ENCODE assay signal across 9 mouse cellular contexts in genomic region chr14:58072771-58073501, GRCm38 (mm10). TPM values are rescaled to one million over a fixed set of nuclear protein-coding genes. Genes with fewer than 3 reads are reported as not detected.
DNase-seq lines count a peak whose midpoint lies in the region; ATAC-seq and TF ChIP-seq lines count a peak whose summit lies in the region.
"Had no signal": no experiment of that assay in that cellular context is flagged by ENCODE, and none has a peak within 500 bp of the region (broad histone marks: within the 10 kb centered on the region; RNA-seq: fewer than 3 reads in every experiment).

No protein-coding gene starts in this region.

- H3K36me3 ChIP-seq in liver, embryonic 11.5 days (ENCODE audit: control insufficient read depth, insufficient read depth, low read length), result no peaks in the 10 kb centered on the region
- H3K36me3 ChIP-seq in forebrain, embryonic 12.5 days (replicated peaks), result no peaks in the 10 kb centered on the region
- no peaks in the 10 kb centered on the region for H3K36me3 ChIP-seq in hindbrain, embryonic 16.5 days (ENCODE audit: control insufficient read depth, insufficient read depth, low read length)
- H3K36me3 ChIP-seq in liver, embryonic 14.5 days (replicated peaks; ENCODE audit: control insufficient read depth, insufficient read depth, low read depth), result no peaks in the 10 kb centered on the region
- H3K36me3 ChIP-seq in stomach, embryonic 14.5 days (ENCODE audit: control insufficient read depth, insufficient read depth, low read length), result no peaks in the 10 kb centered on the region

- no peak overlapping the region for H3K9ac ChIP-seq in liver, embryonic 11.5 days (ENCODE audit: low read depth, low read length)
- H3K9ac ChIP-seq in forebrain, embryonic 12.5 days, result 0 out of 2 replicates have a peak overlapping the region, but pooled peaks have one; percentile 48
- H3K9ac ChIP-seq in hindbrain, embryonic 16.5 days (ENCODE audit: low read depth, low read length), result peak overlapping the region; percentile 64
- no peak overlapping the region for H3K9ac ChIP-seq in liver, embryonic 14.5 days (replicated peaks)
- H3K9ac ChIP-seq in stomach, embryonic 14.5 days (replicated peaks; ENCODE audit: low read depth, low read length), result no peak overlapping the region

- no peak for TF ChIP-seq CTCF in liver, embryonic 14.5 days (IDR thresholded peaks at IDR 0.05; ENCODE audit: low read depth)

- H3K4me2 ChIP-seq in liver, embryonic 11.5 days, result peak overlapping the region; percentile 82
- peak overlapping the region; percentile 86 for H3K4me2 ChIP-seq in forebrain, embryonic 12.5 days
- peak overlapping the region; percentile 99 for H3K4me2 ChIP-seq in hindbrain, embryonic 16.5 days (ENCODE audit: low read length)
- H3K4me2 ChIP-seq in liver, embryonic 14.5 days (ENCODE audit: low read depth), result peak overlapping the region; percentile 62
- peak overlapping the region; percentile 89 for H3K4me2 ChIP-seq in stomach, embryonic 14.5 days (replicated peaks; ENCODE audit: low read depth, low read length)

- no peak for TF ChIP-seq EP300 in liver, embryonic 14.5 days (IDR thresholded peaks at IDR 0.05; ENCODE audit: low read depth)

- H3K27ac ChIP-seq in liver, embryonic 11.5 days (ENCODE audit: low read depth, low read length), result no peak overlapping the region
- H3K27ac ChIP-seq in forebrain, embryonic 12.5 days, result no peak overlapping the region
- H3K27ac ChIP-seq in hindbrain, embryonic 16.5 days (ENCODE audit: low read depth, low read length), result no peak overlapping the region; the same call in 1 of the 2 replicates
- no peak overlapping the region for H3K27ac ChIP-seq in liver, embryonic 14.5 days
- H3K27ac ChIP-seq in stomach, embryonic 14.5 days (ENCODE audit: low read length), result no peak overlapping the region

- no peak for ATAC-seq in liver, embryonic 11.5 days (replicated peaks; ENCODE audit: low FRiP score)
- no peak for ATAC-seq in forebrain, embryonic 12.5 days (ENCODE audit: low FRiP score)
- no peak for ATAC-seq in hindbrain, embryonic 16.5 days
- ATAC-seq in liver, embryonic 14.5 days (ENCODE audit: insufficient read depth), result no peak
- ATAC-seq in stomach, embryonic 14.5 days (ENCODE audit: insufficient number of reproducible peaks, insufficient read depth, low FRiP score, low read depth), result no peak

- H3K4me1 ChIP-seq in liver, embryonic 11.5 days (replicated peaks; ENCODE audit: control insufficient read depth, insufficient read depth, low read length), result peaks cover 15% of the 10 kb centered on the region
- H3K4me1 ChIP-seq in forebrain, embryonic 12.5 days, result peaks cover 54% of the 10 kb centered on the region
- H3K4me1 ChIP-seq in hindbrain, embryonic 16.5 days (ENCODE audit: control insufficient read depth, insufficient read depth, low read depth, low read length), result peaks cover 29% of the 10 kb centered on the region
- no peaks in the 10 kb centered on the region for H3K4me1 ChIP-seq in liver, embryonic 14.5 days (replicated peaks; ENCODE audit: control insufficient read depth in 2 of 2, insufficient read depth in 2 of 2, low read length in 1 of 2)
- H3K4me1 ChIP-seq in stomach, embryonic 14.5 days (ENCODE audit: control insufficient read depth, insufficient read depth, low read length), result 0 out of 2 replicates have a peak, but pooled peaks cover 6% of the 10 kb centered on the region

- H3K27me3 ChIP-seq in liver, embryonic 11.5 days (replicated peaks; ENCODE audit: control insufficient read depth, insufficient read depth, low read length), result peaks cover 94% of the 10 kb centered on the region
- peaks cover 92% of the 10 kb centered on the region for H3K27me3 ChIP-seq in forebrain, embryonic 12.5 days
- peaks cover 8% of the 10 kb centered on the region for H3K27me3 ChIP-seq in hindbrain, embryonic 16.5 days (replicated peaks; ENCODE audit: control insufficient read depth, insufficient read depth, low read length)
- H3K27me3 ChIP-seq in liver, embryonic 14.5 days (ENCODE audit: control insufficient read depth, insufficient read depth, low read length), result peaks cover 93% of the 10 kb centered on the region
- peaks cover 24% of the 10 kb centered on the region for H3K27me3 ChIP-seq in stomach, embryonic 14.5 days (ENCODE audit: control insufficient read depth, insufficient read depth, low read length)

- no peaks in the 10 kb centered on the region for H3K9me3 ChIP-seq in liver, embryonic 11.5 days (ENCODE audit: control insufficient read depth, low read length)
- H3K9me3 ChIP-seq in forebrain, embryonic 12.5 days, result no peaks in the 10 kb centered on the region
- H3K9me3 ChIP-seq in hindbrain, embryonic 16.5 days (ENCODE audit: control insufficient read depth, low read length), result no peaks in the 10 kb centered on the region
- H3K9me3 ChIP-seq in liver, embryonic 14.5 days (ENCODE audit: control insufficient read depth, low read length), result no peaks in the 10 kb centered on the region
- H3K9me3 ChIP-seq in stomach, embryonic 14.5 days (ENCODE audit: control insufficient read depth, low read depth, low read length), result no peaks in the 10 kb centered on the region

- under 1% methylated on average over 29 of the region's 29 CpGs for WGBS in liver, embryonic 11.5 days
- under 1% methylated on average over 29 of the region's 29 CpGs for WGBS in forebrain, embryonic 12.5 days
- under 1% methylated on average over 29 of the region's 29 CpGs for WGBS in hindbrain, embryonic 16.5 days
- WGBS in liver, embryonic 14.5 days (ENCODE audit: insufficient replicate concordance), result under 1% methylated on average over 29 of the region's 29 CpGs
- under 1% methylated on average over 29 of the region's 29 CpGs for WGBS in stomach, embryonic 14.5 days

- DNase-seq in liver, embryonic 11.5 days (ENCODE audit: low spot score), result no peak
- no peak for DNase-seq in liver
- peak; percentile 13 for DNase-seq in adrenal gland, postnatal 25 days
- DNase-seq in liver, embryonic 14.5 days (ENCODE audit: low read depth in 3 of 3, low spot score in 3 of 3), result no peak
- DNase-seq in yolk sac, embryonic 10.5 days (ENCODE audit: low spot score), result no peak

- H3K4me3 ChIP-seq in liver, embryonic 11.5 days (ENCODE audit: low read depth, low read length), result peak overlapping the region; percentile 50
- peak overlapping the region; percentile 57 for H3K4me3 ChIP-seq in forebrain, embryonic 12.5 days (replicated peaks)
- H3K4me3 ChIP-seq in hindbrain, embryonic 16.5 days (ENCODE audit: low read length), result peak overlapping the region; percentile 84
- peak overlapping the region in 1 of 2 experiments; percentile 51; a peak in 1 of 4 replicates for H3K4me3 ChIP-seq in liver, embryonic 14.5 days (ENCODE audit: insufficient read depth in 1 of 2, low read depth in 2 of 2, low read length in 2 of 2)
- peak overlapping the region; percentile 41 for H3K4me3 ChIP-seq in stomach, embryonic 14.5 days (ENCODE audit: low read depth, low read length)

RNA-seq across cellular contexts. Expression of gene Fgf9, which starts 2.6 kb away (rescaled TPM):
- 2.3 and 2.9 TPM in 2 replicates for polyA plus RNA-seq in liver, embryonic 11.5 days (2014; fragmentation: Nextera tagmentation; extraction: Ambion mirVana)
- total RNA-seq in adrenal gland, postnatal 25 days (2021), result 21.3 and 27.9 TPM in 2 replicates
- 2.8 and 3.8 TPM in 2 replicates for polyA plus RNA-seq in forebrain, embryonic 12.5 days (2016; fragmentation: Nextera tagmentation; extraction: Ambion mirVana)
- polyA plus RNA-seq in hindbrain, embryonic 16.5 days (2015; fragmentation: Nextera tagmentation; extraction: Ambion mirVana), result 25.8 and 31.8 TPM in 2 replicates
- polyA plus RNA-seq in liver, embryonic 14.5 days (2012; rRNA removed), result 0.08 and 0.10 TPM in 2 replicates
- polyA plus RNA-seq in liver, embryonic 14.5 days (2014; fragmentation: Nextera tagmentation; extraction: Ambion mirVana), result 0.25 and 0.51 TPM in 2 replicates
- 12.6 and 13.3 TPM in 2 replicates for polyA plus RNA-seq in stomach, embryonic 14.5 days (2014; fragmentation: Nextera tagmentation; extraction: Ambion mirVana)
- total RNA-seq: hematopoietic stem cell, adult 5-6 weeks had no signal

Comparison
In these comparisons a context has a peak if more than half of its experiments do, and no peak if none do; other contexts are left out.
1. H3K9ac ChIP-seq: peak in forebrain, embryonic 12.5 days (single experiment) and hindbrain, embryonic 16.5 days (single experiment); none in liver, embryonic 11.5 days (single experiment), liver, embryonic 14.5 days (single experiment) and stomach, embryonic 14.5 days (single experiment).
2. Peak in every context shown above with its lines, with median percentiles within 50 percentile points of each other: H3K4me2 ChIP-seq.